Mouse (Mus musculus) E14TG2a.4 (cell line): ENCODE measurements at regions not wholly inside any gene's neighbourhood (a gene's known extent, or its start where the extent isn't known, plus 50 kb on each side); places are given as distances from the start of the nearest gene placed in this dataset.
A peak's percentile ranks its signal among the peaks of the same experiment; 100 is the strongest.

Experiments
- H3K27me3 ChIP-seq: 2 replicates; pipeline ENCODE4 v1.6.1; 2014; ENCODE audit warnings: low read length, control low read depth; ENCODE audit not compliant: insufficient read depth
- H3K36me3 ChIP-seq: 2 replicates; pipeline ENCODE4 v1.6.1; 2014; ENCODE audit warnings: low read length, control low read depth; ENCODE audit not compliant: insufficient read depth
- H3K4me1 ChIP-seq: replicated peaks from 2 replicates; pipeline ENCODE4 v1.6.1; 2014; ENCODE audit warnings: low read depth, low read length, control low read depth
- H3K4me3 ChIP-seq: replicated peaks from 2 replicates; pipeline ENCODE4 v1.5.1; 2014; ENCODE audit warnings: mild to moderate bottlenecking, low read length
- H3K9me3 ChIP-seq: 2 replicates; pipeline ENCODE4 v1.6.1; 2014; ENCODE audit warnings: low read length, control low read depth
- CTCF ChIP-seq: conservative IDR thresholded peaks from 2 replicates; pipeline ENCODE4 v1.5.1; 2014; ENCODE audit warnings: low read length
- NANOG ChIP-seq: IDR thresholded peaks from 2 replicates; pipeline ENCODE4 v1.6.1; 2014; ENCODE audit warnings: borderline replicate concordance, low read length, mixed read lengths
- POU5F1 ChIP-seq: IDR thresholded peaks from 2 replicates; pipeline ENCODE4 v1.6.1; 2014; ENCODE audit warnings: low read length, borderline replicate concordance

- Histone ChIP-seq H3K4me1 (peaks cover 35% of the 10 kb centered on the region), H3K36me3 (no peaks in the 10 kb centered on the region), H3K4me3 (no peak overlapping the region), H3K9me3 (no peaks in the 10 kb centered on the region), H3K27me3 (peaks cover 62% of the 10 kb centered on the region)
- TF ChIP-seq NANOG (no peak), POU5F1 (no peak), CTCF (no peak)
Measured at GRCm38 (mm10) chr7:129775189-129775588, 183.5 kb downstream of the Wdr11 start.

GRCm38 (mm10) chr7:129778842-129779421 is 187.3 kb downstream of the Wdr11 start:
- Histone ChIP-seq H3K27me3 (peaks cover 42% of the 10 kb centered on the region), H3K4me1 (peaks cover 42% of the 10 kb centered on the region), H3K9me3 (no peaks in the 10 kb centered on the region), H3K36me3 (no peaks in the 10 kb centered on the region), H3K4me3 (no peak overlapping the region)
- TF ChIP-seq NANOG (no peak), POU5F1 (no peak), CTCF (no peak)

- Histone ChIP-seq H3K4me3 (no peak overlapping the region), H3K36me3 (no peaks in the 10 kb centered on the region), H3K4me1 (peaks cover 32% of the 10 kb centered on the region), H3K9me3 (no peaks in the 10 kb centered on the region), H3K27me3 (peaks cover 36% of the 10 kb centered on the region)
- TF ChIP-seq CTCF (no peak), POU5F1 (peak; percentile 38; the same call in 1 of the 2 replicates), NANOG (peak; percentile 59; the same call in 1 of the 2 replicates)
Measured at GRCm38 (mm10) chr7:129779939-129780338, 188.3 kb downstream of the Wdr11 start.

GRCm38 (mm10) chr7:129781756-129782155 is 190.1 kb downstream of the Wdr11 start:
- TF ChIP-seq CTCF: no peak
- TF ChIP-seq POU5F1: no peak
- no peak for TF ChIP-seq NANOG
- peaks cover 27% of the 10 kb centered on the region for H3K4me1 ChIP-seq
- no peaks in the 10 kb centered on the region for H3K36me3 ChIP-seq
- H3K27me3 ChIP-seq: peaks cover 23% of the 10 kb centered on the region
- H3K4me3 ChIP-seq: no peak overlapping the region
- no peaks in the 10 kb centered on the region for H3K9me3 ChIP-seq

- Histone ChIP-seq H3K4me1 (peaks cover 11% of the 10 kb centered on the region), H3K27me3 (no peaks in the 10 kb centered on the region; the same call in none of the 2 replicates), H3K4me3 (no peak overlapping the region), H3K36me3 (no peaks in the 10 kb centered on the region), H3K9me3 (no peaks in the 10 kb centered on the region)
- no peak for TF ChIP-seq POU5F1
- TF ChIP-seq CTCF: no peak
- TF ChIP-seq NANOG: no peak
Measured at GRCm38 (mm10) chr7:129784966-129785365, 193.3 kb downstream of the Wdr11 start.

GRCm38 (mm10) chr7:129787011-129787410 is 195.3 kb downstream of the Wdr11 start:
- Histone ChIP-seq H3K4me3 (no peak overlapping the region), H3K4me1 (no peaks in the 10 kb centered on the region), H3K27me3 (no peaks in the 10 kb centered on the region; the same call in 1 of the 2 replicates), H3K36me3 (no peaks in the 10 kb centered on the region), H3K9me3 (no peaks in the 10 kb centered on the region)
- TF ChIP-seq CTCF (no peak), NANOG (no peak), POU5F1 (no peak)

- Histone ChIP-seq H3K4me3 (no peak overlapping the region), H3K27me3 (no peaks in the 10 kb centered on the region; the same call in 1 of the 2 replicates), H3K9me3 (no peaks in the 10 kb centered on the region), H3K4me1 (no peaks in the 10 kb centered on the region), H3K36me3 (no peaks in the 10 kb centered on the region)
- TF ChIP-seq CTCF (no peak), NANOG (no peak), POU5F1 (no peak)
Measured at GRCm38 (mm10) chr7:129787736-129788135, 196.1 kb downstream of the Wdr11 start.

GRCm38 (mm10) chr7:129789461-129789860 is 197.8 kb downstream of the Wdr11 start:
- no peaks in the 10 kb centered on the region for H3K36me3 ChIP-seq
- no peak overlapping the region for H3K4me3 ChIP-seq
- no peaks in the 10 kb centered on the region for H3K4me1 ChIP-seq
- H3K27me3 ChIP-seq: no peaks in the 10 kb centered on the region; the same call in 1 of the 2 replicates
- TF ChIP-seq NANOG (no peak), POU5F1 (no peak), CTCF (no peak)
- H3K9me3 ChIP-seq: no peaks in the 10 kb centered on the region

GRCm38 (mm10) chr7:129790590-129791449 is 199.2 kb downstream of the Wdr11 start:
- Histone ChIP-seq H3K9me3 (no peaks in the 10 kb centered on the region), H3K36me3 (no peaks in the 10 kb centered on the region), H3K4me1 (no peaks in the 10 kb centered on the region), H3K4me3 (no peak overlapping the region), H3K27me3 (no peaks in the 10 kb centered on the region)
- TF ChIP-seq CTCF: no peak
- no peak for TF ChIP-seq NANOG
